Mouse (Mus musculus): ENCODE data around the gene Cldnd1. TPM values are rescaled to one million over a fixed set of nuclear protein-coding genes. Genes with fewer than 3 reads are reported as not detected.

Gene Cldnd1
- polyA plus RNA-seq, 1 experiment: 1.00 TPM

DNA sequence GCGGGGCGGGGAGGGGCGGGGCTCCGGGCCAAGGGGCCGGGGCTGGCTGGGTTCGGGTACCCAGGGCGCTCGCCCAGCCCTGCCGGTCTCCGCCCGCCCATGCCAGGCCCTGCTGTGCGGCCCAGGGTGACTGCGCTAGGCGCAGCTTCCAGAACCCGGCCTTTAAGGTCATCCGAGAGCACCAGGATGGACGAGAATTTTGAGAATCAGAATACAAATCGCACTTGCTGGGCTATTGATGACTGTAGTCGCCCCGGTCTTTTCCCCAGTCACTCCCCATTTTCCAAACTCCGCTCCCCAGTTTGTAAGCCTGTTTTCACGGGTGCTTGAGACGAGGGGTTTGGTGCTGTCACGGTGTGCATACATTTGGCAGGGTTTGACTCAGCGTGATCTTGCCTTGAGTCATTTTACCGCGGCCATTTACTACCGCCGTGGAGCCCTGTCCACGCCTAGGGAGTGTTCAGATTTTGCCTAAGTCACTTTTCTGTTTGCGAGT, 514 bp downstream of the Cldnd1 start:
- Histone ChIP-seq H3K4me1 (peaks cover 30% of the 10 kb centered on the region), H3K27me3 (replicated peaks) (no peaks in the 10 kb centered on the region), H3K9me3 (no peaks in the 10 kb centered on the region), H3K4me3 (replicated peaks) (peak overlapping the region; percentile 95), H3K36me3 (replicated peaks; ENCODE audit: low read length) (peaks cover 39% of the 10 kb centered on the region)
- no peak for TF ChIP-seq GATA1 (IDR thresholded peaks at IDR 0.05; ENCODE audit: borderline replicate concordance, low read length)
- no peak for TF ChIP-seq FLI1 (IDR thresholded peaks at IDR 0.05; ENCODE audit: low read length)

DNA sequence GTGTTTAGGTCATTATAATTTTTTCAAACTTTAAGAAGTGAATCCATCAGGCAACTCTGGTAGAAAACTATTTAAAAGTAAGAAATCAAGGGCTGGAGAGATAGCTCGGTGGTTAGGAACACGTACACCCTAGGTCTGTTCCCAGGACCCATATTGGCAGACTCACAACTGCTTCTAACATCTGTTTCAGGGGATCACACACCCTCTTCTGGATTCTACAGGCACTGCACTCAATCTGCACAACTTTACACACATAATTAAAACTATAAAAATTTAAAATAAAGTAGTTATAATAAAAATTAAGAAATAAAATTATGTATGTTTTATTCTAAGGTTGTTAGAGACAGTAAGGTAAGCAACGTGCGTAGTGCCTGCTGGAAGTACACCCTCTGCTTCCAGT, 10.5 kb downstream of the Cldnd1 start:
- Histone ChIP-seq H3K4me3 (replicated peaks) (no peak overlapping the region), H3K9me3 (peaks cover 4% of the 10 kb centered on the region; the same call in 1 of the 2 replicates)
- TF ChIP-seq FLI1 (IDR thresholded peaks at IDR 0.05; ENCODE audit: low read length): no peak
- no peak for TF ChIP-seq GATA1 (IDR thresholded peaks at IDR 0.05; ENCODE audit: borderline replicate concordance, low read length)

DNA sequence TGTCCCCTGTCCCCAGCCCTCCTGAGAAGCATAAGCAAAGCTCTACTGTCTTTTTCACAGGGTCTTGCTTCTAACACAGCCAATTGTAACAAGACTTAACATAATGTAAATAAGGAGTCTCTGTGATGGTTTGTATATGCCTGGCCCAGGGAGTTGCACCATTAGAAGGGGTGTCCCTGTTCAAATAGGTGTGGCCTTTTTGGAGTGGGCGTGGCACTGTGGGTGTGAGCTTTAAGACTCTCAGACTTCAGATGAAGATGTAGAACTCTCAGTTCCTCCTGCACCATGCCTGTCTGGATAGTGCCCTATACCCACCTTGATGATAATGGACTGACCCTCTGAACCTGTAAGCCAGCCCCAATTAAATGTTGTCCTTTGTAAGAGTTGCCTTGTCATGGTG, 11.1 kb downstream of the Cldnd1 start:
- peaks cover 4% of the 10 kb centered on the region; the same call in 1 of the 2 replicates for H3K9me3 ChIP-seq
- no peaks in the 10 kb centered on the region for H3K27me3 ChIP-seq (replicated peaks)
- TF ChIP-seq FLI1 (IDR thresholded peaks at IDR 0.05; ENCODE audit: low read length) (no peak), GATA1 (IDR thresholded peaks at IDR 0.05; ENCODE audit: borderline replicate concordance, low read length) (no peak)
- peaks cover 35% of the 10 kb centered on the region for H3K36me3 ChIP-seq (replicated peaks; ENCODE audit: low read length)
- H3K4me3 ChIP-seq (replicated peaks): no peak overlapping the region
- no peaks in the 10 kb centered on the region; the same call in 1 of the 2 replicates for H3K4me1 ChIP-seq

More for the DNA sequence above, 10.5 kb downstream of the Cldnd1 start:
- Histone ChIP-seq H3K4me1 (no peaks in the 10 kb centered on the region; the same call in 1 of the 2 replicates), H3K36me3 (replicated peaks; ENCODE audit: low read length) (peaks cover 41% of the 10 kb centered on the region), H3K27me3 (replicated peaks) (no peaks in the 10 kb centered on the region)

- Histone ChIP-seq H3K9me3 (peaks cover 4% of the 10 kb centered on the region; the same call in 1 of the 2 replicates), H3K27me3 (replicated peaks) (no peaks in the 10 kb centered on the region), H3K4me3 (replicated peaks) (no peak overlapping the region), H3K36me3 (replicated peaks; ENCODE audit: low read length) (peaks cover 18% of the 10 kb centered on the region), H3K4me1 (peaks cover 3% of the 10 kb centered on the region; the same call in 1 of the 2 replicates)
- TF ChIP-seq GATA1 (IDR thresholded peaks at IDR 0.05; ENCODE audit: borderline replicate concordance, low read length) (no peak), FLI1 (IDR thresholded peaks at IDR 0.05; ENCODE audit: low read length) (no peak)
Measured at GRCm38 (mm10) chr16:58740751-58741150, 13.0 kb downstream of the Cldnd1 start.

DNA sequence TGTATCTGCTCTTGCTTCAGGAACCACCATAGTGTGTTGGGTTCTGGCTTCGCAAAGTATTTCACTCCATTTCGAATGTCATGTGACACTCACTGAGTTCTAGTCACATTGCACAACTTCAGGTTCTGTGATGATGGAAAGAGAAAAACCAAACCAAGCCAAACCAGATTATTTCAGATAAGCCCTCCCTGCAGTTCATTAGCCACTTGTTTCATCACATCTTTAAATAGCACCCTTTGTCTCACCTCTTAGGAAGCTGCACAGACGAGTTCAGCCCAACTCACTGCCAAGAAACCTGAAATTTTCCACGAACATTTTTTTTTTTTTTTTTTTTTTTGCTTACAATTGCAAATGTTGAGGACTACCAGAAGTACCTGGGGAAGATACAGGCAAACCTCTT, 19.0 kb downstream of the Cldnd1 start:
- Histone ChIP-seq H3K27me3 (replicated peaks) (peaks cover 3% of the 10 kb centered on the region), H3K4me1 (peaks cover 16% of the 10 kb centered on the region), H3K36me3 (replicated peaks; ENCODE audit: low read length) (peaks cover 5% of the 10 kb centered on the region), H3K9me3 (peaks cover 4% of the 10 kb centered on the region; the same call in 1 of the 2 replicates), H3K4me3 (replicated peaks) (no peak overlapping the region)
- TF ChIP-seq GATA1 (IDR thresholded peaks at IDR 0.05; ENCODE audit: borderline replicate concordance, low read length) (no peak), FLI1 (IDR thresholded peaks at IDR 0.05; ENCODE audit: low read length) (no peak)

GRCm38 (mm10) chr16:58751314-58751713, 23.6 kb downstream of the Cldnd1 start:
- Histone ChIP-seq H3K36me3 (replicated peaks; ENCODE audit: low read length) (no peaks in the 10 kb centered on the region), H3K9me3 (no peaks in the 10 kb centered on the region), H3K4me1 (peaks cover 13% of the 10 kb centered on the region), H3K27me3 (replicated peaks) (peaks cover 3% of the 10 kb centered on the region), H3K4me3 (replicated peaks) (no peak overlapping the region)
- TF ChIP-seq GATA1 (IDR thresholded peaks at IDR 0.05; ENCODE audit: borderline replicate concordance, low read length) (no peak), FLI1 (IDR thresholded peaks at IDR 0.05; ENCODE audit: low read length) (no peak)

- Histone ChIP-seq H3K36me3 (replicated peaks; ENCODE audit: low read length) (no peaks in the 10 kb centered on the region), H3K4me3 (replicated peaks) (no peak overlapping the region), H3K27me3 (replicated peaks) (no peaks in the 10 kb centered on the region), H3K9me3 (no peaks in the 10 kb centered on the region), H3K4me1 (peaks cover 2% of the 10 kb centered on the region)
- no peak for TF ChIP-seq FLI1 (IDR thresholded peaks at IDR 0.05; ENCODE audit: low read length)
- TF ChIP-seq GATA1 (IDR thresholded peaks at IDR 0.05; ENCODE audit: borderline replicate concordance, low read length): no peak
Measured at GRCm38 (mm10) chr16:58756191-58756590, 28.5 kb downstream of the Cldnd1 start.

DNA sequence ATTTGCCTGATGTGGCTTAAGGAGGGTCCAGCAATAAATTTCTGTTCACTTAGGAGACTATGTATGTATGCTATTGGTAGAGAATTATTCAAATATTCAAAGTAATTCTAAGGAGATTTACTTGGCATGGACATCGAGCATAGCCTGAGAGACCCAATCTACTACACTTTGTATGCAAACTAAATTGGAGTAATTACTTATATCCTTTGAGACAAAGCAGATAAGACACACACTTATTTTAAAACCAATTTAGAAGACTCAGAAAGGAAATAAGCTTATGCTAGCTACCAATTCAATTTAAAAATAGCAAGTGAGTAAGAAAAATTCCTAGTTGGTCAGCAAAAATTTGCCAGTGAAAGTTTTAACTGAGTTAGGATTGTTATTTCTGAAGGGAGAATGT, 35.4 kb downstream of the Cldnd1 start, which contains the start of gene Olfr172:
Gene Olfr172, minus strand, starts transcription at position 101 of the 400 bp plus-strand sequence.
- Histone ChIP-seq H3K27me3 (replicated peaks) (no peaks in the 10 kb centered on the region), H3K4me3 (replicated peaks) (no peak within 1 kb of the TSS), H3K36me3 (replicated peaks; ENCODE audit: low read length) (no peaks in the 10 kb centered on the region), H3K4me1 (peaks cover 3% of the 10 kb centered on the region; the same call in 1 of the 2 replicates), H3K9me3 (peaks cover 3% of the 10 kb centered on the region; the same call in 1 of the 2 replicates)
- no peak for TF ChIP-seq FLI1 (IDR thresholded peaks at IDR 0.05; ENCODE audit: low read length)
- TF ChIP-seq GATA1 (IDR thresholded peaks at IDR 0.05; ENCODE audit: borderline replicate concordance, low read length): no peak

Other genes with a start within 250 kb of the Cldnd1 start
- gene St3gal6, start 203.7 kb upstream of the Cldnd1 start, polyA plus RNA-seq (2012; ENCODE audit: insufficient read depth, low replicate concordance): 157 and 159 TPM in 2 replicates
- not detected in 2 replicates for gene Gm813, start 110.9 kb upstream of the Cldnd1 start, polyA plus RNA-seq (2012; ENCODE audit: insufficient read depth, low replicate concordance)
- not detected in 2 replicates for gene E330017A01Rik, start 89.2 kb upstream of the Cldnd1 start, polyA plus RNA-seq (2012; ENCODE audit: insufficient read depth, low replicate concordance)
- gene Cpox, start 57.6 kb upstream of the Cldnd1 start, polyA plus RNA-seq (2012; ENCODE audit: insufficient read depth, low replicate concordance): 3.4 and 14.3 TPM in 2 replicates
- not detected in 2 replicates for gene Gpr15, start 8.8 kb upstream of the Cldnd1 start, polyA plus RNA-seq (2012; ENCODE audit: insufficient read depth, low replicate concordance)
- 1.3 TPM in 1 of 2 replicates, not detected in the other for gene Olfr172, start 35.3 kb downstream of the Cldnd1 start, polyA plus RNA-seq (2012; ENCODE audit: insufficient read depth, low replicate concordance)
- gene Olfr173, start 72.4 kb downstream of the Cldnd1 start, polyA plus RNA-seq (2012; ENCODE audit: insufficient read depth, low replicate concordance): not detected in 2 replicates
- gene Olfr175-ps1, start 98.9 kb downstream of the Cldnd1 start, polyA plus RNA-seq (2012; ENCODE audit: insufficient read depth, low replicate concordance): not detected in 2 replicates
- not detected in 2 replicates for gene Olfr177, start 146.9 kb downstream of the Cldnd1 start, polyA plus RNA-seq (2012; ENCODE audit: insufficient read depth, low replicate concordance)
- gene Olfr178, start 164.2 kb downstream of the Cldnd1 start, polyA plus RNA-seq (2012; ENCODE audit: insufficient read depth, low replicate concordance): not detected in 2 replicates
- not detected in 2 replicates for gene Olfr181, start 200.8 kb downstream of the Cldnd1 start, polyA plus RNA-seq (2012; ENCODE audit: insufficient read depth, low replicate concordance)
- gene Olfr180, start 201.5 kb downstream of the Cldnd1 start, polyA plus RNA-seq (2012; ENCODE audit: insufficient read depth, low replicate concordance): not detected in 2 replicates

All from megakaryocyte, embryonic 14.5 days (primary cell).